Mouse (Mus musculus): Measurements from ENCODE around the gene Actr3. TPM values are rescaled to one million over a fixed set of nuclear protein-coding genes. Genes with fewer than 3 reads are reported as not detected.
"Not testable (repeated sequence)": the region's sequence is repeated elsewhere in the genome, so short reads cannot be mapped to it uniquely, and the experiment has no call there.

Gene Actr3
- polyA plus RNA-seq, 1 experiment from 2014 or later, result 353 TPM

DNA sequence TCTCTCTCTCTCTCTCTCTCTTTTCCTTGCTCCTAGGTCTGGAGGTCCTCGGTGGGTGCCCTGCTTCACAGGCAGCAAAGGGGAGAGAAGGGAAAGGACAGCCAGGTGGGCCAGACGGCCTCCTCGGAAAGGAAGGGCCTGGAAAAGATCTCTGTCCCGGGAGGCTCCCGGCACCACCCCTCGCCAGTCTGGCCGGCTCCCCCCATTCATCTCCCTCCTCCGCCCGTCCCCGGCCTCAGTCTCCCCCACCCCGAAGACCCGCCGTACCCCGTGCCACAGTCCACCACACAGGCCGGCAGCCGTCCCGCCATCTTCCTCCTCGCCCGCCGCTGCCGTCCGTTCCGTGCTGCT is 534 bp downstream of the Actr3 start:
- no peaks in the 10 kb centered on the region for H3K36me3 ChIP-seq
- no peak; the same call in 1 of the 2 replicates for ATAC-seq (ENCODE audit: insufficient read depth, low FRiP score, low read depth)
- peak overlapping the region; percentile 90 for H3K4me3 ChIP-seq (replicated peaks)
- 0% methylated on average over 18 of the region's 23 CpGs for WGBS
- peaks cover 2% of the 10 kb centered on the region; the same call in 1 of the 2 replicates for H3K4me1 ChIP-seq
- H3K27ac ChIP-seq, result peak overlapping the region; percentile 99
- peak overlapping the region; percentile 56 for H3K4me2 ChIP-seq
- no peaks in the 10 kb centered on the region for H3K27me3 ChIP-seq (replicated peaks)
- H3K9me3 ChIP-seq, result no peaks in the 10 kb centered on the region
- H3K9ac ChIP-seq, result peak overlapping the region; percentile 90

- peak overlapping the region; percentile 56 for H3K4me2 ChIP-seq
- H3K4me3 ChIP-seq (replicated peaks), result peak overlapping the region; percentile 90
- under 1% methylated on average over 25 of the region's 25 CpGs for WGBS
- no peak for ATAC-seq (ENCODE audit: insufficient read depth, low FRiP score, low read depth)
- no peaks in the 10 kb centered on the region for H3K27me3 ChIP-seq (replicated peaks)
- H3K9me3 ChIP-seq, result no peaks in the 10 kb centered on the region
- H3K36me3 ChIP-seq, result no peaks in the 10 kb centered on the region
- peaks cover 2% of the 10 kb centered on the region; the same call in 1 of the 2 replicates for H3K4me1 ChIP-seq
- H3K27ac ChIP-seq, result peak overlapping the region; percentile 99
- peak overlapping the region; percentile 90 for H3K9ac ChIP-seq
These were observed 984 bp downstream of the Actr3 start for GRCm38 (mm10) chr1:125434485-125435001.

DNA sequence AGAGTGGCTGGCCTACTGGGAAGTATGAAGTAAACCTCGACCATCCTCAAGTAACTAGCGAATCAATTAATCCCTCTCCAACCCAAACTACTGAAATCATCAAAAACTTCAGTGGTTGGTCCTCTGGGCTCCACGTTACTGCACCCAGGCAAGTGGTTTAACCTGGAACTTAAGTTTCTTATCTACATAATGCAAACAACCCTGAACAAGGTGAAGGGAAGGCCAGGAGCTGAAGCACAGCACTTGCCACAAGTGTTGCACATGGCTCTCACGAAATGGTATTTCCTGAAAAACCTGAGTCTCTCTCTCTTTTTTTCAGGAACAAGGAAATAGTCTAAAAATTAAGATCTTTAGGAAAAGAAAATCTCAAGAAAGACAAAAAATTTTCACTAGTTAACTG is 4.2 kb downstream of the Actr3 start:
- Histone ChIP-seq H3K36me3 (no peaks in the 10 kb centered on the region), H3K9ac (no peak overlapping the region), H3K27me3 (replicated peaks) (no peaks in the 10 kb centered on the region), H3K27ac (peak overlapping the region; percentile 48), H3K4me3 (replicated peaks) (no peak overlapping the region), H3K4me2 (peak overlapping the region; percentile 29), H3K9me3 (no peaks in the 10 kb centered on the region), H3K4me1 (peaks cover 2% of the 10 kb centered on the region; the same call in 1 of the 2 replicates)
- ATAC-seq (ENCODE audit: insufficient read depth, low FRiP score, low read depth), result no peak
- 60% methylated on average over 4 of the region's 4 CpGs for WGBS

DNA sequence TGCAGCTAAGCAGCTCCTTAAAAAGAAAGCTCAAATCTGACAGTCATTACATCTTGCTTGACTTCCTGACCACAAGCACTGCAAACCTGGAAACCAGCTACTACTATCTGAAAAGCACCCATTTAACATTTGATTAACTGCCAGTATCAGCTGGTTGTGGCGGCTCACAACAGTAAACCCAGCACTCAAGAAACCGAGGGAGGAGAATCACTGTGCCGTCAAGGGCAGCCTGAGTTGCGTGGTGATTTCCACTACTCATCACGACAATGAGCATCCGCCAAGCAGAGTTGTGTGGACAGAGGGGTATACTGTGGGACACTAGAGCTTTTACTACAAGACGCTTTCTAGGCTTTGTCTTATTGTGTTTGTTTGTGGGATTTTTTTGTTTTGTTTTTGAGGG is 4.8 kb downstream of the Actr3 start:
- Histone ChIP-seq H3K4me2 (peak overlapping the region; percentile 29; the same call in 1 of the 2 replicates), H3K9ac (no peak overlapping the region), H3K27me3 (replicated peaks) (no peaks in the 10 kb centered on the region), H3K4me1 (peaks cover 2% of the 10 kb centered on the region; the same call in 1 of the 2 replicates), H3K27ac (peak overlapping the region; percentile 48), H3K36me3 (no peaks in the 10 kb centered on the region), H3K9me3 (no peaks in the 10 kb centered on the region), H3K4me3 (replicated peaks) (no peak overlapping the region)
- WGBS, result 40% methylated on average over 7 of the region's 7 CpGs
- ATAC-seq (ENCODE audit: insufficient read depth, low FRiP score, low read depth), result no peak

GRCm38 (mm10) chr1:125429984-125430383 is 5.5 kb downstream of the Actr3 start:
- Histone ChIP-seq H3K9me3 (no peaks in the 10 kb centered on the region), H3K4me1 (peaks cover 2% of the 10 kb centered on the region; the same call in 1 of the 2 replicates), H3K4me2 (no peak overlapping the region), H3K9ac (no peak overlapping the region), H3K4me3 (replicated peaks) (no peak overlapping the region), H3K27me3 (replicated peaks) (no peaks in the 10 kb centered on the region), H3K36me3 (no peaks in the 10 kb centered on the region), H3K27ac (no peak overlapping the region)
- ATAC-seq (ENCODE audit: insufficient read depth, low FRiP score, low read depth), result no peak
- WGBS, result 56% methylated on average over 4 of the region's 4 CpGs

GRCm38 (mm10) chr1:125428315-125428714 is 7.2 kb downstream of the Actr3 start:
- Histone ChIP-seq H3K4me2 (no peak overlapping the region), H3K27me3 (replicated peaks) (no peaks in the 10 kb centered on the region), H3K27ac (no peak overlapping the region), H3K9me3 (no peaks in the 10 kb centered on the region), H3K4me1 (peaks cover 2% of the 10 kb centered on the region; the same call in 1 of the 2 replicates), H3K4me3 (replicated peaks) (no peak overlapping the region), H3K36me3 (no peaks in the 10 kb centered on the region), H3K9ac (no peak overlapping the region)
- no peak for ATAC-seq (ENCODE audit: insufficient read depth, low FRiP score, low read depth)
- WGBS, result 46% methylated on average over 2 of the region's 2 CpGs

DNA sequence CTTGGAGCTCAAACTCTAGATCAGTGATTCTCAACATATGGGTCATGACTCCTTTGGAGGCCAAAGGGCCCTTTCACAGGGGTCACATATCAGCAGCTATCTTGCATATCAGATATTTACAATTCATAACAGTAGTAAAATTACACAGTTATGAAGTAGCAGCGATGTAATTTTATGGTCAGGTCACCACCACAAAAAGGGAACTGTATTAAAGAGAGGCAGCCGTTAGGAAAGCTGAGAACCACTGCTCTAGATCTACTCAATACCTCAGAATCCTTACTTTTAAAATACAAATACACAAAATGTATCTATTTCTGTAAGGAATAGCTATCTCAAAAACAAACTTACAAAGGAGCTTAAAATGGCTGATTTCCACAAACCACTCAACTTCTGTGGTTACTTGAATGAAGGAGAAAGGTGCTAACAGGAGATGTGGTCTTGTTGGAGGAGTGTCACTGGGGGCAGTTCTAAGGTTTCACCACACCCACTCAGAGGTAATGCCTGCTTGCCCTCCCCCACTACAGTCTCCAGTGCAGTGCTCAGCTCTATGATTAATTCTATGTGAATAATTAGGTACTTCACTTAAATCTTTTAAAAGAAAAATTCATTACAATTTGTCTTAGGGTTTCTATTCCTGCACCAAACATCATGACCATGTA is 9.0 kb downstream of the Actr3 start:
- ATAC-seq (ENCODE audit: insufficient read depth, low FRiP score, low read depth), result no peak
- WGBS, result 74% methylated on average over 2 of the region's 2 CpGs
- H3K4me3 ChIP-seq (replicated peaks), result no peak overlapping the region

GRCm38 (mm10) chr1:125419906-125420305 is 15.6 kb downstream of the Actr3 start:
- H3K9ac ChIP-seq, result no peak overlapping the region
- 62% methylated on average over 2 of the region's 2 CpGs for WGBS
- no peak for ATAC-seq (ENCODE audit: insufficient read depth, low FRiP score, low read depth)
- H3K36me3 ChIP-seq, result peaks cover 12% of the 10 kb centered on the region; the same call in 1 of the 2 replicates
- H3K4me1 ChIP-seq, result no peaks in the 10 kb centered on the region
- no peak overlapping the region for H3K27ac ChIP-seq
- no peak overlapping the region for H3K4me2 ChIP-seq
- H3K4me3 ChIP-seq (replicated peaks), result no peak overlapping the region
- no peaks in the 10 kb centered on the region for H3K9me3 ChIP-seq
- no peaks in the 10 kb centered on the region for H3K27me3 ChIP-seq (replicated peaks)

More for the DNA sequence above, 9.0 kb downstream of the Actr3 start:
- H3K9ac ChIP-seq, result no peak overlapping the region
- no peak overlapping the region for H3K4me2 ChIP-seq
- H3K27me3 ChIP-seq (replicated peaks), result no peaks in the 10 kb centered on the region
- no peaks in the 10 kb centered on the region for H3K36me3 ChIP-seq
- H3K9me3 ChIP-seq, result no peaks in the 10 kb centered on the region
- no peaks in the 10 kb centered on the region for H3K4me1 ChIP-seq
- H3K27ac ChIP-seq, result no peak overlapping the region

GRCm38 (mm10) chr1:125418732-125419131 is 16.8 kb downstream of the Actr3 start:
- Histone ChIP-seq H3K27me3 (replicated peaks) (no peaks in the 10 kb centered on the region), H3K36me3 (peaks cover 12% of the 10 kb centered on the region; the same call in 1 of the 2 replicates), H3K4me2 (no peak overlapping the region), H3K9ac (no peak overlapping the region), H3K27ac (no peak overlapping the region), H3K9me3 (no peaks in the 10 kb centered on the region), H3K4me3 (replicated peaks) (no peak overlapping the region), H3K4me1 (no peaks in the 10 kb centered on the region)
- peak; percentile 65 for ATAC-seq (ENCODE audit: insufficient read depth, low FRiP score, low read depth)
- WGBS, result 76% methylated on average over 4 of the region's 4 CpGs

DNA sequence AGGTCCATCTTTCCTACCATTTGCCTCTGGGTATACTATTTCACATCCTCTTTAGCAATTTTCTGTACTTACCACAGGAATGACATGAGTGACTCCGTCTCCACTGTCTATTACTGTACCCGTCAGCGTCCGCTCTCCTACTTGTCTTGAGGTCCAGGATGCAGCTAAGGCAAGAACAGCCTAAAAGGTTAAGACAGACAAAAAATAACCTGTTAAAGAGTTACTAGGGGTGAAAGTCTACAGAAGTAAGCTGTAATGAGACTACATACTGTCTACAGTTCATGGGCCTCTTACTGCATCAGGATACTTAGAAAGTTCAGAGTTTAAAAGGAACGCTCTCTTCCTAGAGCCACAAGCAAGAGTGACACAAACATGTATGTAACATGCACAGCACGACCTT is 28.3 kb downstream of the Actr3 start:
- no peak overlapping the region for H3K27ac ChIP-seq
- H3K4me2 ChIP-seq, result no peak overlapping the region
- 93% methylated on average over 6 of the region's 6 CpGs for WGBS
- no peaks in the 10 kb centered on the region for H3K27me3 ChIP-seq (replicated peaks)
- no peaks in the 10 kb centered on the region for H3K9me3 ChIP-seq
- no peak for ATAC-seq (ENCODE audit: insufficient read depth, low FRiP score, low read depth)
- no peak overlapping the region for H3K4me3 ChIP-seq (replicated peaks)
- H3K36me3 ChIP-seq, result peaks cover 20% of the 10 kb centered on the region
- H3K9ac ChIP-seq, result no peak overlapping the region
- no peaks in the 10 kb centered on the region for H3K4me1 ChIP-seq

DNA sequence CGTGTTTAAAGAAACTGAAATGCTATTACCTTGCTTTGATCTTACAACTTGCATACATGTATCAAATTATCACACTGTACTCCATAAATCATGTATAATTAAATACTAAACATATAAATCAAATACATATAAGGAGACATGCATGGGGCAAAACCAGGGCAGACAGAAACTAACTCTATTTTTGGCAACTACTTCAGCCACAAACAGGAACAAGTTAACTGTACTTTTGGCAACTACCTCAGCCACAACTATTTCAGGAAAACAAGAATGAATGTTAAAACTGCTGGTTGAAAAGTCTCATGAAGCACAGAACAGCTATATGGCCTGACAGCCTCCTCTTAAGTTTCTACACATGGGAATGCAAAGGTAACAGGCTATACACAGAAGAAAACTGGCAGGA is 40.1 kb downstream of the Actr3 start:
- H3K27me3 ChIP-seq (replicated peaks), result no peaks in the 10 kb centered on the region
- no peak for ATAC-seq (ENCODE audit: insufficient read depth, low FRiP score, low read depth)
- H3K9ac ChIP-seq, result no peak overlapping the region
- H3K4me3 ChIP-seq (replicated peaks), result no peak overlapping the region
- no peaks in the 10 kb centered on the region for H3K9me3 ChIP-seq
- H3K4me2 ChIP-seq, result no peak overlapping the region
- H3K27ac ChIP-seq, result no peak overlapping the region
- no peaks in the 10 kb centered on the region for H3K4me1 ChIP-seq
- peaks cover 38% of the 10 kb centered on the region for H3K36me3 ChIP-seq
- WGBS, result 93% methylated on average over 1 of the region's 1 CpGs

DNA sequence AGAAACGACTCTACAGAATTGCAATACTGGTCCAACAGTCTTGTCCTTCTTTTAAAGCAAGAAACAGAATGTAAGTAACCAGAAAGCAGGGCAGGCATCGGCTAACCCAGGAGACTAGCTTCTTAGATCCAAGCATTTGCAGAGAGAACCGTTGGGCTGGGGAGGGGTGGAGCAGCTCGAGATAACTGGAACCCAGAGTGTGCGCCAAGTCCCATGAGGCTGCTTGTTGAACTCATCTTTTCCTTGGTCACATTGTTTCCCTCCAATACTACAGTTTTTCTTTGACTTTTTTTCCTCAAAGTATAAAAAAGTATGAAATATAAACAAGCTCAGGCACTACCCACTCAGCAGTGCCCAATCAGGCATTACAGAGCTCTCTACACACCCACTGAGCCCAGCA is 42.2 kb downstream of the Actr3 start:
- H3K4me1 ChIP-seq; H3K9me3 ChIP-seq; H3K4me3 ChIP-seq (replicated peaks); H3K27me3 ChIP-seq (replicated peaks); H3K4me2 ChIP-seq; ATAC-seq (ENCODE audit: insufficient read depth, low FRiP score, low read depth); H3K27ac ChIP-seq; H3K9ac ChIP-seq: not testable (repeated sequence)
- peaks cover 31% of the 10 kb centered on the region for H3K36me3 ChIP-seq
- WGBS, result 84% methylated on average over 5 of the region's 5 CpGs
